Mouse (Mus musculus) stomach, postnatal 0 days (tissue): ENCODE results near the gene Lhfpl5. TPM values are rescaled to one million over a fixed set of nuclear protein-coding genes. Genes with fewer than 3 reads are reported as not detected.

Experiments
- ATAC-seq: fragments of 200-750 bp; cut with Nextera tagmentation; 2 replicates; pipeline ENCODE4 v1.8.0; 2017; ENCODE audit not compliant: low FRiP score, low TSS enrichment
- DNase-seq: peaks from one replicate; pipeline ENCODE4 v3.0.0-alpha.2; 2016; ENCODE audit warnings: low spot score
- H3K27ac ChIP-seq: fragments of 300-500 bp; sonication (generic); replicated peaks from 2 replicates; pipeline ENCODE4 v1.5.1; 2014; ENCODE audit warnings: mild to moderate bottlenecking, control low read depth
- H3K27me3 ChIP-seq: fragments of 300-500 bp; sonication (generic); 2 replicates; pipeline ENCODE4 v1.6.1; 2014; ENCODE audit warnings: low read length; ENCODE audit not compliant: control insufficient read depth, insufficient read depth
- H3K36me3 ChIP-seq: fragments of 300-500 bp; sonication (generic); 2 replicates; pipeline ENCODE4 v1.6.1; 2014; ENCODE audit warnings: low read length, mixed read lengths; ENCODE audit not compliant: control insufficient read depth, insufficient read depth
- H3K4me1 ChIP-seq: fragments of 300-500 bp; sonication (generic); replicated peaks from 2 replicates; pipeline ENCODE4 v1.6.1; 2014; ENCODE audit warnings: antibody characterized with exemption; ENCODE audit not compliant: control insufficient read depth, insufficient read depth
- H3K4me2 ChIP-seq: fragments of 300-500 bp; sonication (generic); replicated peaks from 2 replicates; pipeline ENCODE4 v1.6.1; 2014; ENCODE audit warnings: low read depth, mild to moderate bottlenecking, control low read depth, moderate library complexity
- H3K4me3 ChIP-seq: fragments of 300-500 bp; sonication (generic); 2 replicates; pipeline ENCODE4 v1.5.1; 2014; ENCODE audit warnings: low read depth, low read length, control low read depth
- H3K9ac ChIP-seq: fragments of 300-500 bp; sonication (generic); 2 replicates; pipeline ENCODE4 v1.6.1; 2014; ENCODE audit warnings: mild to moderate bottlenecking, low read length, control low read depth, mixed read lengths
- H3K9me3 ChIP-seq: fragments of 300-500 bp; sonication (generic); 2 replicates; pipeline ENCODE4 v1.6.1; 2016; ENCODE audit warnings: low read length; ENCODE audit not compliant: control insufficient read depth
- CTCF ChIP-seq: IDR thresholded peaks from 2 replicates; pipeline ENCODE4 v1.5.1; 2016; ENCODE audit warnings: antibody characterized with exemption, low read depth, mild to moderate bottlenecking, moderate library complexity
- EP300 ChIP-seq: optimal IDR thresholded peaks from 2 replicates; pipeline ENCODE3; 2016; ENCODE audit warnings: antibody characterized with exemption
- WGBS: fragments of 180-500 bp; shearing (Covaris S2); extraction: QIAGEN DNeasy Blood & Tissue Kit; methylation state at CpG from one replicate; pipeline ENCODE4 v1.1.7; 2014; 5-methylcytosine and 5-hydroxymethylcytosine counted together
- polyA plus RNA-seq: library from polyadenylated mRNA; unstranded; fragments of >200 nt; fragmentation: Nextera tagmentation; extraction: Ambion mirVana; gene quantifications from 2 replicates; pipeline ENCODE4 v1.2.1, GENCODE M21; 2015

The Lhfpl5 gene
- polyA plus RNA-seq, 1 experiment from 2014 or later, result 0.98 TPM

- Histone ChIP-seq H3K27me3 (no peaks in the 10 kb centered on the region), H3K27ac (no peak overlapping the region), H3K36me3 (no peaks in the 10 kb centered on the region), H3K9ac (no peak overlapping the region), H3K4me2 (no peak overlapping the region), H3K4me1 (no peaks in the 10 kb centered on the region), H3K9me3 (no peaks in the 10 kb centered on the region), H3K4me3 (no peak overlapping the region)
- WGBS, result 5% methylated on average over 9 of the region's 9 CpGs
- TF ChIP-seq EP300 (no peak), CTCF (no peak)
- ATAC-seq (peak; percentile 75), DNase-seq (peak; percentile 87)
Measured at GRCm38 (mm10) chr17:28580396-28580795, 5.0 kb downstream of the Lhfpl5 start.

GRCm38 (mm10) chr17:28581056-28581455 is 5.6 kb downstream of the Lhfpl5 start:
- Histone ChIP-seq H3K27me3 (no peaks in the 10 kb centered on the region), H3K4me1 (no peaks in the 10 kb centered on the region), H3K9me3 (no peaks in the 10 kb centered on the region), H3K4me3 (no peak overlapping the region), H3K36me3 (no peaks in the 10 kb centered on the region), H3K9ac (no peak overlapping the region), H3K27ac (no peak overlapping the region), H3K4me2 (no peak overlapping the region)
- ATAC-seq (no peak), DNase-seq (no peak)
- 49% methylated on average over 2 of the region's 2 CpGs for WGBS
- TF ChIP-seq CTCF (peak; percentile 41), EP300 (no peak)

GRCm38 (mm10) chr17:28586509-28586908 is 11.1 kb downstream of the Lhfpl5 start:
- Histone ChIP-seq H3K4me1 (no peaks in the 10 kb centered on the region), H3K4me2 (no peak overlapping the region), H3K27ac (no peak overlapping the region), H3K9ac (no peak overlapping the region), H3K36me3 (peaks cover 17% of the 10 kb centered on the region), H3K27me3 (no peaks in the 10 kb centered on the region), H3K9me3 (no peaks in the 10 kb centered on the region), H3K4me3 (no peak overlapping the region)
- ATAC-seq, result no peak
- DNase-seq, result no peak
- 87% methylated on average over 3 of the region's 3 CpGs for WGBS
- TF ChIP-seq EP300 (no peak), CTCF (no peak)

GRCm38 (mm10) chr17:28588591-28588990 is 13.2 kb downstream of the Lhfpl5 start:
- Histone ChIP-seq H3K9me3 (no peaks in the 10 kb centered on the region), H3K4me2 (no peak overlapping the region), H3K4me3 (no peak overlapping the region), H3K27me3 (no peaks in the 10 kb centered on the region), H3K4me1 (no peaks in the 10 kb centered on the region), H3K9ac (no peak overlapping the region), H3K36me3 (peaks cover 25% of the 10 kb centered on the region), H3K27ac (no peak overlapping the region)
- TF ChIP-seq CTCF (no peak), EP300 (no peak)
- ATAC-seq (no peak), DNase-seq (no peak)
- 58% methylated on average over 2 of the region's 2 CpGs for WGBS

GRCm38 (mm10) chr17:28590596-28590995 is 15.2 kb downstream of the Lhfpl5 start:
- DNase-seq (no peak), ATAC-seq (no peak)
- Histone ChIP-seq H3K9me3 (no peaks in the 10 kb centered on the region), H3K27ac (no peak overlapping the region), H3K9ac (no peak overlapping the region), H3K36me3 (peaks cover 25% of the 10 kb centered on the region), H3K4me3 (no peak overlapping the region), H3K27me3 (no peaks in the 10 kb centered on the region), H3K4me1 (no peaks in the 10 kb centered on the region), H3K4me2 (no peak overlapping the region)
- 69% methylated on average over 3 of the region's 3 CpGs for WGBS
- TF ChIP-seq CTCF, result no peak
- no peak for TF ChIP-seq EP300

GRCm38 (mm10) chr17:28591476-28591875 is 16.0 kb downstream of the Lhfpl5 start:
- Histone ChIP-seq H3K4me1 (no peaks in the 10 kb centered on the region), H3K36me3 (peaks cover 27% of the 10 kb centered on the region), H3K27me3 (no peaks in the 10 kb centered on the region), H3K4me2 (no peak overlapping the region), H3K9me3 (no peaks in the 10 kb centered on the region), H3K27ac (no peak overlapping the region), H3K9ac (no peak overlapping the region), H3K4me3 (no peak overlapping the region)
- WGBS, result 92% methylated on average over 5 of the region's 5 CpGs
- ATAC-seq (no peak), DNase-seq (no peak)
- no peak for TF ChIP-seq CTCF
- no peak for TF ChIP-seq EP300
